16 mouse cellular contexts compared by ENCODE assay signal in the genomic region with DNA sequence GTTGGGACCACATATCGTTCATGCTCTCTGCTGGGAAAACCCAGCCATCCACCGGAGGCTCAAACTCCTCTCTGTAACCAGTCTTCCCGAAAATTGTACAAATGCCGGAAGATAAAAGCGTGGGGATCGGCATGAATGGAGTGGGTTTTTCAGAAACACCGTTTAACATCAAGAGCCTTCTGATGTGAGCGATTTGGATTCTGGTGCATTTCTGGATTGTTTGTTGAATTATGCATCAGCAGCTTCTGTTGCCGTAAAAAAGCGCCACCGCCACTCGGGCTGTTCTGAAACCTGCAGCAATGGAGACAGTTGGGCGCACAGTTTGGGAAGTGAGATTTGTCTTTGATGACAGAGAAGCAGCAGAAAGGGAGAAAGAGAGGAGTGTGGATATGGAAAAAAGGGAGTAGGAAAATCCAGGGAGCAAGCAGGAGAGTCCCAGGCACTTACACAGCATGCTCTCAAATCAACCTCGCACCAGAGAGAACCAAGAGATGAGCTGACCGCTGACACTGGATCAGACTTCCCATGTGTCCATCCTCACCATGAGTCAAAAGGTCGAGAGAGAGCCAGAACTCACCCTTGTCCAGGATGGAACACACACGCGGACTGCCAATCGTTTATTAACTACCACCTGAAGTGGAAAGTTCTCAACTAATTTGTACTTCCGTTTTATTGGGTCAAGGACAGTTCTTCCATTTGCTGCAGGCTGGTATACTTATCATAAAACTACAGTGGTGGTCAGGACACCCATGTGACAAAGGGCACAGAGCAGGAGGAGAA.
DNase-seq lines count a peak whose midpoint lies in the region; ATAC-seq and TF ChIP-seq lines count a peak whose summit lies in the region.
"Had no signal": no experiment of that assay in that cellular context is flagged by ENCODE, and none has a peak within 500 bp of the region (broad histone marks: within the 10 kb centered on the region; RNA-seq: fewer than 3 reads in every experiment).

No protein-coding gene starts in this region.

- ATAC-seq in forebrain, embryonic 14.5 days = no peak
- ATAC-seq: activated CD4-positive, CD25-positive, alpha-beta regulatory T cell, adult 4 months had no signal

- WGBS in forebrain, embryonic 14.5 days = 86% methylated on average over 20 of the region's 20 CpGs
- WGBS in forebrain, embryonic 10.5 days = 93% methylated on average over 20 of the region's 20 CpGs
- WGBS in heart, adult 2 months = 89% methylated on average over 20 of the region's 20 CpGs

- TF ChIP-seq POLR2A in heart, adult 2 months (IDR thresholded peaks at IDR 0.05; ENCODE audit: insufficient read depth, low read depth, low read length) = no peak

- H3K4me3 ChIP-seq in forebrain, embryonic 14.5 days (ENCODE audit: low read depth, low read length) = no peak overlapping the region
- H3K4me3 ChIP-seq in forebrain, embryonic 10.5 days = no peak overlapping the region
- no peak overlapping the region for H3K4me3 ChIP-seq in heart, adult 2 months
- H3K4me3 ChIP-seq: hindbrain, embryonic 15.5 days; myocyte had no signal

- intact Hi-C loops in heart, adult 2 months (cut with DNase I) = no loop called here

- H3K9ac ChIP-seq in forebrain, embryonic 14.5 days (ENCODE audit: low read length) = no peak overlapping the region
- H3K9ac ChIP-seq in heart, adult 2 months (ENCODE audit: low read depth, low read length) = no peak overlapping the region
- H3K9ac ChIP-seq: hindbrain, embryonic 15.5 days had no signal

- no peaks in the 10 kb centered on the region for H3K27me3 ChIP-seq in forebrain, embryonic 14.5 days (replicated peaks; ENCODE audit: control insufficient read depth, insufficient read depth, low read length)
- H3K27me3 ChIP-seq in forebrain, embryonic 10.5 days (ENCODE audit: poor library complexity, severe bottlenecking) = no peaks in the 10 kb centered on the region
- no peaks in the 10 kb centered on the region for H3K27me3 ChIP-seq in heart, adult 2 months (ENCODE audit: control insufficient read depth, insufficient read depth, low read length)
- H3K27me3 ChIP-seq: hindbrain, embryonic 15.5 days had no signal

- no peak for TF ChIP-seq EP300 in heart, adult 2 months (IDR thresholded peaks at IDR 0.05; ENCODE audit: insufficient read depth, low read depth, low read length)

- no peaks in the 10 kb centered on the region for H3K9me3 ChIP-seq in forebrain, embryonic 14.5 days (replicated peaks; ENCODE audit: control insufficient read depth, low read length)
- no peaks in the 10 kb centered on the region for H3K9me3 ChIP-seq in forebrain, embryonic 10.5 days
- H3K9me3 ChIP-seq: hindbrain, embryonic 15.5 days had no signal

- no peaks in the 10 kb centered on the region; the same call in 1 of the 2 replicates for H3K79me2 ChIP-seq in heart, adult 2 months (replicated peaks; ENCODE audit: control insufficient read depth, insufficient read depth, low read length)

- no peaks in the 10 kb centered on the region for H3K36me3 ChIP-seq in forebrain, embryonic 14.5 days (ENCODE audit: control insufficient read depth, insufficient read depth, low read length)
- H3K36me3 ChIP-seq in forebrain, embryonic 10.5 days (replicated peaks) = no peaks in the 10 kb centered on the region
- no peaks in the 10 kb centered on the region for H3K36me3 ChIP-seq in heart, adult 2 months (ENCODE audit: control insufficient read depth, insufficient read depth, low read length)
- H3K36me3 ChIP-seq: hindbrain, embryonic 15.5 days had no signal

- no peak overlapping the region for H3K27ac ChIP-seq in forebrain, embryonic 14.5 days (ENCODE audit: low read depth, low read length)
- H3K27ac ChIP-seq in forebrain, embryonic 10.5 days = no peak overlapping the region
- no peak overlapping the region for H3K27ac ChIP-seq in heart, adult 2 months
- H3K27ac ChIP-seq: hindbrain, embryonic 15.5 days; kidney, postnatal 0 days had no signal

- DNase-seq in forebrain, embryonic 14.5 days (ENCODE audit: low spot score) = peak; percentile 41
- DNase-seq in forebrain, embryonic 10.5 days (ENCODE audit: extremely low spot score, low spot score) = no peak
- DNase-seq in layer of hippocampus, adult 11-12 months (ENCODE audit: low spot score) = peak; percentile 60
- no peak for DNase-seq in layer of hippocampus, postnatal 25 days (ENCODE audit: extremely low spot score in 1 of 2, low spot score in 1 of 2)
- DNase-seq in brain, adult 2 months (ENCODE audit: low read depth, low spot score) = peak; percentile 69
- DNase-seq in layer of hippocampus, postnatal 14 days (ENCODE audit: low spot score in 2 of 2) = peak; percentile 50 to 84
- no peak for DNase-seq in heart, adult 2 months
- DNase-seq in adrenal gland, adult 18-20 months (ENCODE audit: low spot score in 2 of 2) = no peak
- DNase-seq: cerebellum, adult 18-20 months; heart, adult 18-20 months; lung, adult 2 months; thymus, postnatal 14 days had no signal

- no peak for TF ChIP-seq CTCF in heart, adult 2 months (IDR thresholded peaks at IDR 0.05)

- peaks cover 20% of the 10 kb centered on the region for H3K4me1 ChIP-seq in forebrain, embryonic 14.5 days (ENCODE audit: control insufficient read depth, insufficient read depth, low read length)
- peaks cover 7% of the 10 kb centered on the region; the same call in 1 of the 2 replicates for H3K4me1 ChIP-seq in forebrain, embryonic 10.5 days
- peaks cover 2% of the 10 kb centered on the region for H3K4me1 ChIP-seq in heart, adult 2 months (ENCODE audit: control insufficient read depth, insufficient read depth, low read length)

- no peak overlapping the region for H3K4me2 ChIP-seq in forebrain, embryonic 14.5 days (ENCODE audit: low read length)
- H3K4me2 ChIP-seq: hindbrain, embryonic 15.5 days had no signal

Comparison
In these comparisons a context has a peak if more than half of its experiments do, and no peak if none do; other contexts are left out.
1. DNase-seq: peak in forebrain, embryonic 14.5 days (single experiment), layer of hippocampus, adult 11-12 months (single experiment), brain, adult 2 months (single experiment) and layer of hippocampus, postnatal 14 days (2 of 2); none in forebrain, embryonic 10.5 days (single experiment), layer of hippocampus, postnatal 25 days (0 of 2), heart, adult 2 months (0 of 2) and adrenal gland, adult 18-20 months (0 of 2).